Mouse (Mus musculus) left cerebral cortex, postnatal 10 days (tissue): Measurements from ENCODE around the gene Col6a6. TPM values are rescaled to one million over a fixed set of nuclear protein-coding genes. Genes with fewer than 3 reads are reported as not detected.
A peak's percentile ranks its signal among the peaks of the same experiment; 100 is the strongest.
"Not testable (repeated sequence)": the region's sequence is repeated elsewhere in the genome, so short reads cannot be mapped to it uniquely, and the experiment has no call there.

Experiments
- DNase-seq, 2 experiments: peaks; one replicate each; pipeline ENCODE4 v3.0.0; 2021 to 2022; ENCODE audit warnings: low spot score in 2 of 2, mixed read lengths in 1 of 2; ENCODE audit errors: extremely low spot score in 1 of 2
- intact Hi-C: fragments of 180-260 bp; cut with DNase I; formaldehyde crosslinking; loops from one replicate; pipeline ENCODE4 v1.15.1; 2025
- total RNA-seq, 2 experiments: library from RNA; stranded (reverse); gene quantifications; 2 replicates each; pipeline ENCODE4 v1.2.3; 2021

The Col6a6 gene
- total RNA-seq = under 1 TPM; 0.63 to 0.69 TPM

- intact Hi-C loops = no loop called here
- no peak for DNase-seq
Observed at GRCm38 (mm10) chr9:105827791-105828385, at the start of gene Col6a6. Gene Col6a6, minus strand, starts transcription at chr9:105828160.

- intact Hi-C loops = no loop called here
- no peak for DNase-seq
Observed at GRCm38 (mm10) chr9:105876124-105876523, 48.2 kb upstream of the Col6a6 start.

- intact Hi-C loops = no loop called here
- no peak for DNase-seq
Observed at GRCm38 (mm10) chr9:105871643-105872042, 43.7 kb upstream of the Col6a6 start.

- intact Hi-C loops = loop anchor here (5.0 kb wide), 2 partner anchors 165 to 365 kb away; no protein-coding TSS in a partner anchor
- DNase-seq = peak; percentile 68 to 73
Observed at GRCm38 (mm10) chr9:105857773-105858172, 29.8 kb upstream of the Col6a6 start.

- intact Hi-C loops = no loop called here
- no peak for DNase-seq
Observed at GRCm38 (mm10) chr9:105852778-105853065, 24.8 kb upstream of the Col6a6 start.

- intact Hi-C loops = no loop called here
- DNase-seq = no peak
Observed at GRCm38 (mm10) chr9:105852015-105852777, 24.2 kb upstream of the Col6a6 start.

GRCm38 (mm10) chr9:105851011-105851410 lies 23.1 kb upstream of the Col6a6 start:
- intact Hi-C loops = no loop called here

GRCm38 (mm10) chr9:105848396-105848795 lies 20.4 kb upstream of the Col6a6 start:
- DNase-seq = no peak
- intact Hi-C loops = loop anchor here (10.0 kb wide), 1 partner anchor 104 kb away; no protein-coding TSS in a partner anchor

More at GRCm38 (mm10) chr9:105851011-105851410, 23.1 kb upstream of the Col6a6 start:
- no peak for DNase-seq

- intact Hi-C loops = loop anchor here (10.0 kb wide), 1 partner anchor 102 kb away; no protein-coding TSS in a partner anchor
- no peak for DNase-seq
Observed at GRCm38 (mm10) chr9:105847261-105847660, 19.3 kb upstream of the Col6a6 start.

- DNase-seq = not testable (repeated sequence)
Observed at GRCm38 (mm10) chr9:105841386-105841785, 13.4 kb upstream of the Col6a6 start.

GRCm38 (mm10) chr9:105839147-105839515 lies 11.2 kb upstream of the Col6a6 start:
- DNase-seq = no peak
- intact Hi-C loops = no loop called here

More at GRCm38 (mm10) chr9:105841386-105841785, 13.4 kb upstream of the Col6a6 start:
- intact Hi-C loops = loop anchor here (10.0 kb wide), 1 partner anchor 97 kb away; no protein-coding TSS in a partner anchor

- intact Hi-C loops = no loop called here
- DNase-seq = no peak
Observed at GRCm38 (mm10) chr9:105838396-105839146, 10.6 kb upstream of the Col6a6 start.

GRCm38 (mm10) chr9:105835587-105835986 lies 7.6 kb upstream of the Col6a6 start:
- DNase-seq = no peak
- intact Hi-C loops = no loop called here

- DNase-seq = no peak
- intact Hi-C loops = no loop called here
Observed at GRCm38 (mm10) chr9:105834799-105835198, 6.8 kb upstream of the Col6a6 start.

GRCm38 (mm10) chr9:105831291-105831690 lies 3.3 kb upstream of the Col6a6 start:
- no peak for DNase-seq
- intact Hi-C loops = no loop called here

GRCm38 (mm10) chr9:105827076-105827647 lies 798 bp downstream of the Col6a6 start:
- intact Hi-C loops = no loop called here

GRCm38 (mm10) chr9:105820711-105821110 lies 7.2 kb downstream of the Col6a6 start:
- intact Hi-C loops = no loop called here
- DNase-seq = no peak

More at GRCm38 (mm10) chr9:105827076-105827647, 798 bp downstream of the Col6a6 start:
- DNase-seq = no peak

- intact Hi-C loops = no loop called here
- DNase-seq = no peak
Observed at GRCm38 (mm10) chr9:105819155-105819709, 8.7 kb downstream of the Col6a6 start.

- intact Hi-C loops = no loop called here
- no peak for DNase-seq
Observed at GRCm38 (mm10) chr9:105814436-105814835, 13.5 kb downstream of the Col6a6 start.
